Mouse (Mus musculus) left cerebral cortex, adult 18-20 months (tissue): ENCODE measurements around the gene Rasgef1b. TPM values are rescaled to one million over a fixed set of nuclear protein-coding genes. Genes with fewer than 3 reads are reported as not detected.

Source experiments
- DNase-seq, 2 experiments: peaks; one replicate each; pipeline ENCODE4 v3.0.0; 2021 to 2022; ENCODE audit warnings: low spot score in 2 of 2, mixed read lengths in 1 of 2
- total RNA-seq, 2 experiments: library from RNA; stranded (reverse); gene quantifications; 2 replicates each; pipeline ENCODE4 v1.2.3; 2021

Rasgef1b gene
- total RNA-seq, 2 experiments from 2014 or later = 73.6 to 73.8 TPM

- no peak for DNase-seq
Observed at GRCm38 (mm10) chr5:99607602-99608001, 121.3 kb downstream of the Rasgef1b start.

GRCm38 (mm10) chr5:99606164-99606858 is 122.6 kb downstream of the Rasgef1b start:
- DNase-seq = no peak

- no peak for DNase-seq
Observed at GRCm38 (mm10) chr5:99602244-99603023, 126.4 kb downstream of the Rasgef1b start.

- no peak for DNase-seq
Observed at GRCm38 (mm10) chr5:99599376-99599775, 129.5 kb downstream of the Rasgef1b start.

GRCm38 (mm10) chr5:99598470-99599110 is 130.3 kb downstream of the Rasgef1b start:
- peak in 1 of 2 experiments; percentile 23 for DNase-seq

- no peak for DNase-seq
Observed at GRCm38 (mm10) chr5:99597701-99598100, 131.2 kb downstream of the Rasgef1b start.

- no peak for DNase-seq
Observed at GRCm38 (mm10) chr5:99591348-99591747, 137.5 kb downstream of the Rasgef1b start.

GRCm38 (mm10) chr5:99590539-99590938 is 138.3 kb downstream of the Rasgef1b start:
- no peak for DNase-seq

- no peak for DNase-seq
Observed at GRCm38 (mm10) chr5:99587994-99588393, 140.9 kb downstream of the Rasgef1b start.

- no peak for DNase-seq
Observed at GRCm38 (mm10) chr5:99587589-99587988, 141.3 kb downstream of the Rasgef1b start.

GRCm38 (mm10) chr5:99586287-99586686 is 142.6 kb downstream of the Rasgef1b start:
- DNase-seq = no peak

GRCm38 (mm10) chr5:99585166-99585898 is 143.5 kb downstream of the Rasgef1b start:
- no peak for DNase-seq

- DNase-seq = no peak
Observed at GRCm38 (mm10) chr5:99584266-99584665, 144.6 kb downstream of the Rasgef1b start.

GRCm38 (mm10) chr5:99582055-99582454 is 146.8 kb downstream of the Rasgef1b start:
- no peak for DNase-seq

- DNase-seq = peak; percentile 29 to 40
Observed at GRCm38 (mm10) chr5:99578692-99579091, 150.2 kb downstream of the Rasgef1b start.

GRCm38 (mm10) chr5:99575897-99576296 is 153.0 kb downstream of the Rasgef1b start:
- DNase-seq = no peak

- DNase-seq = no peak
Observed at GRCm38 (mm10) chr5:99564501-99565323, 164.2 kb downstream of the Rasgef1b start.

GRCm38 (mm10) chr5:99562096-99562495 is 166.8 kb downstream of the Rasgef1b start:
- DNase-seq = no peak

- no peak for DNase-seq
Observed at GRCm38 (mm10) chr5:99559814-99560213, 169.1 kb downstream of the Rasgef1b start.

GRCm38 (mm10) chr5:99558231-99558630 is 170.6 kb downstream of the Rasgef1b start:
- no peak for DNase-seq
